Mouse (Mus musculus): ENCODE measurements around the gene Slc26a6. TPM values are rescaled to one million over a fixed set of nuclear protein-coding genes. Genes with fewer than 3 reads are reported as not detected.
A peak's percentile ranks its signal among the peaks of the same experiment; 100 is the strongest.

Slc26a6 gene
- polyA plus RNA-seq, 1 experiment from 2014 or later, result 14.5 TPM

DNA sequence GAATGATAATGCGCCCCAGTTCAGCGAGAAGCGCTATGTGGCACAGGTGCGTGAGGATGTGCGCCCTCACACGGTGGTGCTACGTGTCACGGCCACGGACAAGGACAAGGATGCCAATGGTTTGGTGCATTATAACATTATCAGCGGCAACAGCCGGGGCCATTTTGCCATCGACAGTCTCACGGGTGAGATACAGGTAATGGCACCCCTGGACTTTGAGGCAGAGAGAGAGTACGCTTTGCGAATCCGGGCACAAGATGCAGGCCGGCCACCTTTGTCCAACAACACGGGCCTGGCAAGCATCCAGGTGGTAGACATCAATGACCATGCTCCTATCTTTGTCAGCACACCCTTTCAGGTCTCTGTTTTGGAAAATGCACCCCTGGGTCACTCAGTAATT is 25.2 kb upstream of the Slc26a6 start:
- 66% methylated on average over 18 of the region's 18 CpGs for WGBS
- Histone ChIP-seq H3K27ac (ENCODE audit: low read depth, low read length) (no peak overlapping the region), H3K27me3 (ENCODE audit: control insufficient read depth, insufficient read depth, low read length) (peaks cover 90% of the 10 kb centered on the region), H3K9ac (ENCODE audit: low read depth, low read length) (no peak overlapping the region), H3K4me1 (ENCODE audit: control insufficient read depth, insufficient read depth, low read length) (peaks cover 13% of the 10 kb centered on the region), H3K36me3 (ENCODE audit: control insufficient read depth, insufficient read depth, low read length) (no peaks in the 10 kb centered on the region), H3K9me3 (ENCODE audit: control insufficient read depth, low read length) (no peaks in the 10 kb centered on the region), H3K4me3 (ENCODE audit: low read length) (peak overlapping the region; percentile 38; the same call in 1 of the 2 replicates), H3K4me2 (replicated peaks; ENCODE audit: low read depth, low read length) (no peak overlapping the region)
- ATAC-seq (ENCODE audit: low FRiP score, low TSS enrichment), result no peak

DNA sequence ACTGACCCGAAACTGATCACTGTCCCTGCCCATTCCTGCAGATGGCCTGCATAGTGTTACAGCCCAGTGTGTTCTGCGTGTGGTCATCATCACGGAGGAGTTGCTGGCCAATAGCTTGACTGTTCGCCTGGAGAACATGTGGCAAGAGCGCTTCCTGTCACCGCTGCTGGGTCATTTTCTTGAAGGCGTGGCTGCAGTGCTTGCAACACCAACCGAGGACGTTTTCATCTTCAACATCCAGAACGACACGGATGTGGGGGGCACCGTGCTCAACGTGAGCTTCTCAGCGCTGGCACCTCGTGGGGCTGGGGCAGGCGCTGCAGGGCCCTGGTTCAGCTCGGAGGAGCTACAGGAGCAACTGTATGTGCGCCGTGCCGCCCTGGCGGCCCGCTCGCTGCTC is 21.4 kb upstream of the Slc26a6 start:
- 0 out of 2 replicates have a peak overlapping the region, but pooled peaks have one; percentile 8 for H3K9ac ChIP-seq (ENCODE audit: low read depth, low read length)

DNA sequence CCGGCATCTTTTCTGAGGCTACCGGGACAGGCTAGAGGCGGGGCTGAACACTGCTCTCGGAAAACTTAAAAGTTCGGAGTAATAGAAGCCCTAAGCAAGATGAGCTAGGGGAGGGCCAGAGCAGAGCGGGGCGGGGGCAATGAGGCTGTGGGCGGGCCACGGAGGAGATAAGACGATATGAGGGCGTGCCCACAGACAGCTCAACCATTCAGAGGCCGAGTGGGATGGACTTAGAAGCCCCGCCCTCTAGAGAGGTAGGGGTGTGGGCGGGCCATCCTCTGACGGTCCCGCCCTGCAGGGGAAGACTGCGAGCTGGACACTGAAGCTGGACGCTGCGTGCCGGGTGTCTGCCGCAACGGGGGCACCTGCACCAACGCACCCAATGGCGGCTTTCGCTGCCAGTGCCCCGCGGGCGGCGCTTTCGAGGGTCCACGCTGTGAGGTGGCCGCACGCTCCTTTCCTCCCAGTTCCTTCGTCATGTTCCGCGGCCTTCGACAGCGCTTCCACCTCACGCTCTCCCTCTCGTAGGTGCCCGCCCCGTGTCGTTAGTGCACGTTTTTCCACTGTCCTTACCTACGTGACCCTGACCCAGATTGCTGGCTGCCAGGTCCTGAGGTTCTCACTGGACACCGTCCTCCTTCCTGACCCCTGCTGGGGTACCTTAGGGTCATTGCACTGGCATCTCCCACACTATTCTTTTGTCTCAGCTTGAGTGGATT is 20.5 kb upstream of the Slc26a6 start:
- H3K4me2 ChIP-seq (replicated peaks; ENCODE audit: low read depth, low read length), result peak overlapping the region; percentile 73
- peak; percentile 98 for ATAC-seq (ENCODE audit: low FRiP score, low TSS enrichment)
- no peak overlapping the region for H3K27ac ChIP-seq (ENCODE audit: low read depth, low read length)
- H3K4me3 ChIP-seq (ENCODE audit: low read length), result peak overlapping the region; percentile 38
- no peaks in the 10 kb centered on the region for H3K9me3 ChIP-seq (ENCODE audit: control insufficient read depth, low read length)
- no peaks in the 10 kb centered on the region for H3K36me3 ChIP-seq (ENCODE audit: control insufficient read depth, insufficient read depth, low read length)
- whole genome bisulfite sequencing, result 3% methylated on average over 44 of the region's 46 CpGs
- H3K27me3 ChIP-seq (ENCODE audit: control insufficient read depth, insufficient read depth, low read length), result peaks cover 54% of the 10 kb centered on the region
- no peak overlapping the region for H3K9ac ChIP-seq (ENCODE audit: low read depth, low read length)
- H3K4me1 ChIP-seq (ENCODE audit: control insufficient read depth, insufficient read depth, low read length), result peaks cover 6% of the 10 kb centered on the region

More for the DNA sequence above, 21.4 kb upstream of the Slc26a6 start:
- Histone ChIP-seq H3K4me3 (ENCODE audit: low read length) (peak overlapping the region; percentile 38), H3K36me3 (ENCODE audit: control insufficient read depth, insufficient read depth, low read length) (no peaks in the 10 kb centered on the region), H3K27me3 (ENCODE audit: control insufficient read depth, insufficient read depth, low read length) (peaks cover 60% of the 10 kb centered on the region), H3K4me2 (replicated peaks; ENCODE audit: low read depth, low read length) (peak overlapping the region; percentile 73), H3K27ac (ENCODE audit: low read depth, low read length) (no peak overlapping the region), H3K4me1 (ENCODE audit: control insufficient read depth, insufficient read depth, low read length) (peaks cover 11% of the 10 kb centered on the region), H3K9me3 (ENCODE audit: control insufficient read depth, low read length) (no peaks in the 10 kb centered on the region)
- WGBS, result 5% methylated on average over 23 of the region's 23 CpGs
- no peak for ATAC-seq (ENCODE audit: low FRiP score, low TSS enrichment)

GRCm38 (mm10) chr9:108842989-108843388 is 10.1 kb upstream of the Slc26a6 start:
- 12% methylated on average over 14 of the region's 14 CpGs for WGBS
- Histone ChIP-seq H3K9me3 (ENCODE audit: control insufficient read depth, low read length) (no peaks in the 10 kb centered on the region), H3K9ac (ENCODE audit: low read depth, low read length) (no peak overlapping the region), H3K4me1 (ENCODE audit: control insufficient read depth, insufficient read depth, low read length) (no peaks in the 10 kb centered on the region), H3K4me2 (replicated peaks; ENCODE audit: low read depth, low read length) (peak overlapping the region; percentile 27), H3K27me3 (ENCODE audit: control insufficient read depth, insufficient read depth, low read length) (no peaks in the 10 kb centered on the region), H3K27ac (ENCODE audit: low read depth, low read length) (no peak overlapping the region), H3K4me3 (ENCODE audit: low read length) (no peak overlapping the region; the same call in 1 of the 2 replicates), H3K36me3 (ENCODE audit: control insufficient read depth, insufficient read depth, low read length) (no peaks in the 10 kb centered on the region)
- ATAC-seq (ENCODE audit: low FRiP score, low TSS enrichment), result no peak

DNA sequence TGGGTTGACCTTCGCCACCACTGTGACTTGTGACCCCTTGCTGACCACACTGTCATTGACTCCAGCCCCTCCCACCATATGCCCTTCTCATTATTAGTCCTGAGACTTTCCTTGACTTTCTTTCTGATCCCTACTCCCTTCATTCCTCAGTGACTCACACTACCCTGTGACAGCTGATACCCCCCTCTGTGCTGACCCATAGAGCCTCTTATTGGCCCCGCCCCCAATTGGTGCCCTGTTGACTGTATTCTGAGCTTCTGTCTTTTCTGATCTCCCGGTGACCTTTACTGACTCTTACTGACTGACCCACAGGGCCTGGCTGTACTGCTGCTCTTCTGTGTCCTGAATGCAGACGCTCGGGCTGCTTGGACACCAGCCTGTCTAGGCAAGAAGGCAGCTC is 7.7 kb upstream of the Slc26a6 start:
- Histone ChIP-seq H3K27me3 (ENCODE audit: control insufficient read depth, insufficient read depth, low read length) (no peaks in the 10 kb centered on the region), H3K4me3 (ENCODE audit: low read length) (no peak overlapping the region), H3K9ac (ENCODE audit: low read depth, low read length) (no peak overlapping the region), H3K4me1 (ENCODE audit: control insufficient read depth, insufficient read depth, low read length) (no peaks in the 10 kb centered on the region), H3K27ac (ENCODE audit: low read depth, low read length) (no peak overlapping the region), H3K4me2 (replicated peaks; ENCODE audit: low read depth, low read length) (no peak overlapping the region), H3K36me3 (ENCODE audit: control insufficient read depth, insufficient read depth, low read length) (no peaks in the 10 kb centered on the region), H3K9me3 (ENCODE audit: control insufficient read depth, low read length) (no peaks in the 10 kb centered on the region)
- 65% methylated on average over 5 of the region's 5 CpGs for WGBS
- ATAC-seq (ENCODE audit: low FRiP score, low TSS enrichment), result no peak

- Histone ChIP-seq H3K9me3 (ENCODE audit: control insufficient read depth, low read length) (no peaks in the 10 kb centered on the region), H3K4me1 (ENCODE audit: control insufficient read depth, insufficient read depth, low read length) (no peaks in the 10 kb centered on the region), H3K36me3 (ENCODE audit: control insufficient read depth, insufficient read depth, low read length) (no peaks in the 10 kb centered on the region), H3K27me3 (ENCODE audit: control insufficient read depth, insufficient read depth, low read length) (no peaks in the 10 kb centered on the region), H3K4me3 (ENCODE audit: low read length) (no peak overlapping the region), H3K9ac (ENCODE audit: low read depth, low read length) (no peak overlapping the region), H3K4me2 (replicated peaks; ENCODE audit: low read depth, low read length) (no peak overlapping the region), H3K27ac (ENCODE audit: low read depth, low read length) (no peak overlapping the region)
- 75% methylated on average over 4 of the region's 4 CpGs for WGBS
- ATAC-seq (ENCODE audit: low FRiP score, low TSS enrichment), result no peak
Measured at GRCm38 (mm10) chr9:108847374-108847773, 5.7 kb upstream of the Slc26a6 start.

- Histone ChIP-seq H3K9me3 (ENCODE audit: control insufficient read depth, low read length) (no peaks in the 10 kb centered on the region), H3K27me3 (ENCODE audit: control insufficient read depth, insufficient read depth, low read length) (no peaks in the 10 kb centered on the region), H3K27ac (ENCODE audit: low read depth, low read length) (no peak overlapping the region), H3K4me1 (ENCODE audit: control insufficient read depth, insufficient read depth, low read length) (no peaks in the 10 kb centered on the region), H3K9ac (ENCODE audit: low read depth, low read length) (no peak overlapping the region), H3K4me2 (replicated peaks; ENCODE audit: low read depth, low read length) (no peak overlapping the region), H3K4me3 (ENCODE audit: low read length) (no peak overlapping the region), H3K36me3 (ENCODE audit: control insufficient read depth, insufficient read depth, low read length) (no peaks in the 10 kb centered on the region)
- 73% methylated on average over 17 of the region's 17 CpGs for WGBS
- ATAC-seq (ENCODE audit: low FRiP score, low TSS enrichment), result no peak
Measured at GRCm38 (mm10) chr9:108848419-108848818, 4.7 kb upstream of the Slc26a6 start.

DNA sequence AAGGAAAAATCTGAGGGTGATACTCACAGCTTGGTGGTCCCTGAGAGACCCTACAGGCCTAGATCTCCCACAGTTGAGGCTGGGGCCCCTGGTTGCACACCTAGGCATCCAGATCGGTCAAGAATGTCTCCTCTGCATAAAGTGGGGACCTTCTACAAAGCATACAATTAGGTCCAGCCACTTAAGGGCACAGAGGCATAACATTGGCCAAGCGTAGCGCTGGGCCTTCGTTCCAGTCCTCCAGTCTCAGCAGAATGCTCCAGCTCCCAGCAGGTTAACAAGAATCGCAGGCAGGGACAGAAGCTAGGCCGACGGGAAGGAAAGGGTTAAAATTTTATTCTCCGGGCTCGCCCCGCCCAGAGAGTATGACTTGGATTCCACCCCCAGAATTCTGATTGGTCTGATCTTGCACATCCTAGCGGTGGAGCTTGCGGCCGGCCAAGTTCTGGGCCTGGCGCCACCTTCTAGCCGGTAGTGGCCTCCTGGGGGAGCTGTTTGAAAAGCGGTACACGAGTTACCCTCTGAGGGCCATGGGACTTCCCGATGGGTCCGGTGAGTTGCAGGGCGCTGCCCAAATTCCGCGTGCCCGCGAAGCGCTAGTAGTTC is 655 bp downstream of the Slc26a6 start:
- peak overlapping the region; percentile 67 for H3K4me3 ChIP-seq (ENCODE audit: low read length)
- peak overlapping the region; percentile 80 for H3K4me2 ChIP-seq (replicated peaks; ENCODE audit: low read depth, low read length)
- no peaks in the 10 kb centered on the region for H3K4me1 ChIP-seq (ENCODE audit: control insufficient read depth, insufficient read depth, low read length)
- H3K27me3 ChIP-seq (ENCODE audit: control insufficient read depth, insufficient read depth, low read length), result no peaks in the 10 kb centered on the region
- 2% methylated on average over 25 of the region's 25 CpGs for whole genome bisulfite sequencing
- no peaks in the 10 kb centered on the region for H3K9me3 ChIP-seq (ENCODE audit: control insufficient read depth, low read length)
- H3K9ac ChIP-seq (ENCODE audit: low read depth, low read length), result peak overlapping the region; percentile 79
- ATAC-seq (ENCODE audit: low FRiP score, low TSS enrichment), result peak; percentile 91
- H3K36me3 ChIP-seq (ENCODE audit: control insufficient read depth, insufficient read depth, low read length), result peaks cover 10% of the 10 kb centered on the region; the same call in 1 of the 2 replicates
- H3K27ac ChIP-seq (ENCODE audit: low read depth, low read length), result peak overlapping the region; percentile 63

GRCm38 (mm10) chr9:108854241-108854696 is 1.2 kb downstream of the Slc26a6 start:
- ATAC-seq (ENCODE audit: low FRiP score, low TSS enrichment), result peak; percentile 86
- WGBS, result under 1% methylated on average over 28 of the region's 28 CpGs
- H3K4me2 ChIP-seq (replicated peaks; ENCODE audit: low read depth, low read length), result peak overlapping the region; percentile 80

More at GRCm38 (mm10) chr9:108854241-108854696, 1.2 kb downstream of the Slc26a6 start:
- Histone ChIP-seq H3K36me3 (ENCODE audit: control insufficient read depth, insufficient read depth, low read length) (peaks cover 10% of the 10 kb centered on the region; the same call in 1 of the 2 replicates), H3K4me3 (ENCODE audit: low read length) (peak overlapping the region; percentile 67), H3K27ac (ENCODE audit: low read depth, low read length) (peak overlapping the region; percentile 63), H3K27me3 (ENCODE audit: control insufficient read depth, insufficient read depth, low read length) (no peaks in the 10 kb centered on the region), H3K4me1 (ENCODE audit: control insufficient read depth, insufficient read depth, low read length) (no peaks in the 10 kb centered on the region), H3K9ac (ENCODE audit: low read depth, low read length) (peak overlapping the region; percentile 79), H3K9me3 (ENCODE audit: control insufficient read depth, low read length) (no peaks in the 10 kb centered on the region)
